Mouse (Mus musculus): ENCODE data around the gene Neurod1. TPM values are rescaled to one million over a fixed set of nuclear protein-coding genes. Genes with fewer than 3 reads are reported as not detected.

Gene Neurod1
- polyA plus RNA-seq, 1 experiment from 2014 or later = 55.8 TPM

- no peak for ATAC-seq
- Histone ChIP-seq H3K27me3 (replicated peaks; ENCODE audit: control insufficient read depth, insufficient read depth, low read length) (peaks cover 7% of the 10 kb centered on the region), H3K4me2 (ENCODE audit: low read length) (no peak overlapping the region), H3K9ac (replicated peaks; ENCODE audit: low read depth, low read length) (no peak overlapping the region), H3K9me3 (ENCODE audit: control insufficient read depth, low read length) (no peaks in the 10 kb centered on the region), H3K27ac (ENCODE audit: low read length) (no peak overlapping the region), H3K4me1 (replicated peaks; ENCODE audit: control insufficient read depth, insufficient read depth, low read length) (peaks cover 12% of the 10 kb centered on the region), H3K4me3 (replicated peaks; ENCODE audit: low read length) (no peak overlapping the region), H3K36me3 (ENCODE audit: control insufficient read depth, insufficient read depth) (no peaks in the 10 kb centered on the region)
- 43% methylated on average over 4 of the region's 4 CpGs for WGBS
Measured at GRCm38 (mm10) chr2:79449371-79449770, 7.2 kb downstream of the Neurod1 start.

GRCm38 (mm10) chr2:79447198-79447597 is 9.4 kb downstream of the Neurod1 start:
- no peak overlapping the region for H3K9ac ChIP-seq (replicated peaks; ENCODE audit: low read depth, low read length)
- H3K27me3 ChIP-seq (replicated peaks; ENCODE audit: control insufficient read depth, insufficient read depth, low read length) = peaks cover 4% of the 10 kb centered on the region
- H3K9me3 ChIP-seq (ENCODE audit: control insufficient read depth, low read length) = no peaks in the 10 kb centered on the region
- H3K4me2 ChIP-seq (ENCODE audit: low read length) = no peak overlapping the region
- 79% methylated on average over 1 of the region's 1 CpGs for WGBS
- H3K36me3 ChIP-seq (ENCODE audit: control insufficient read depth, insufficient read depth) = no peaks in the 10 kb centered on the region
- no peak for ATAC-seq
- H3K4me3 ChIP-seq (replicated peaks; ENCODE audit: low read length) = no peak overlapping the region
- H3K4me1 ChIP-seq (replicated peaks; ENCODE audit: control insufficient read depth, insufficient read depth, low read length) = 0 out of 2 replicates have a peak, but pooled peaks cover 5% of the 10 kb centered on the region
- no peak overlapping the region for H3K27ac ChIP-seq (ENCODE audit: low read length)

GRCm38 (mm10) chr2:79443861-79444620 is 12.5 kb downstream of the Neurod1 start:
- no peaks in the 10 kb centered on the region for H3K4me1 ChIP-seq (replicated peaks; ENCODE audit: control insufficient read depth, insufficient read depth, low read length)
- H3K36me3 ChIP-seq (ENCODE audit: control insufficient read depth, insufficient read depth) = no peaks in the 10 kb centered on the region
- no peak overlapping the region for H3K9ac ChIP-seq (replicated peaks; ENCODE audit: low read depth, low read length)
- ATAC-seq = no peak
- no peak overlapping the region for H3K27ac ChIP-seq (ENCODE audit: low read length)
- H3K27me3 ChIP-seq (replicated peaks; ENCODE audit: control insufficient read depth, insufficient read depth, low read length) = no peaks in the 10 kb centered on the region
- H3K4me3 ChIP-seq (replicated peaks; ENCODE audit: low read length) = no peak overlapping the region
- H3K4me2 ChIP-seq (ENCODE audit: low read length) = no peak overlapping the region
- no peaks in the 10 kb centered on the region for H3K9me3 ChIP-seq (ENCODE audit: control insufficient read depth, low read length)
- WGBS = 79% methylated on average over 3 of the region's 3 CpGs

- Histone ChIP-seq H3K36me3 (ENCODE audit: control insufficient read depth, insufficient read depth) (no peaks in the 10 kb centered on the region), H3K4me1 (replicated peaks; ENCODE audit: control insufficient read depth, insufficient read depth, low read length) (no peaks in the 10 kb centered on the region), H3K27me3 (replicated peaks; ENCODE audit: control insufficient read depth, insufficient read depth, low read length) (no peaks in the 10 kb centered on the region), H3K27ac (ENCODE audit: low read length) (no peak overlapping the region), H3K9me3 (ENCODE audit: control insufficient read depth, low read length) (no peaks in the 10 kb centered on the region), H3K4me3 (replicated peaks; ENCODE audit: low read length) (no peak overlapping the region), H3K9ac (replicated peaks; ENCODE audit: low read depth, low read length) (no peak overlapping the region), H3K4me2 (ENCODE audit: low read length) (no peak overlapping the region)
- WGBS = 92% methylated on average over 2 of the region's 2 CpGs
- ATAC-seq = no peak
Measured at GRCm38 (mm10) chr2:79443401-79443800, 13.2 kb downstream of the Neurod1 start.

DNA sequence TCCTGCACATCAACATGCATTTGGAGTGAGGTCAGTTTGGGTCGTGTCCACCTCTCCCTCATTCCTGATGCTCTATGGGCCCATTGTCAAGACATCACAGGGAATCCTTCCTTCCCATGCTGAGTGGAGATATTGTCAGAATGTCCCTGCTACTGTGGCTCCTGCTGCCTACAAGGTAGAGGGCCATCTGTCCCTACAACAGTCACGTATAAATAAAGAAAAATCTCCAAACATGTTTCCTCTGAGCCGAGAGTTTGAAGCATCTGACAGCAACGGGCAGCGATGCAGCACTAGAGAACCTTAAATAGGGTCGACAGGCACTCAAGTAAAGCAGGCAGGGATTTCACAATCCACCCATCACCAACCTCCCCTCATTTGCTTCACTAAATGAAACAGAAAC is 13.6 kb downstream of the Neurod1 start:
- Histone ChIP-seq H3K4me2 (ENCODE audit: low read length) (no peak overlapping the region), H3K27me3 (replicated peaks; ENCODE audit: control insufficient read depth, insufficient read depth, low read length) (no peaks in the 10 kb centered on the region), H3K4me3 (replicated peaks; ENCODE audit: low read length) (no peak overlapping the region), H3K36me3 (ENCODE audit: control insufficient read depth, insufficient read depth) (no peaks in the 10 kb centered on the region), H3K27ac (ENCODE audit: low read length) (no peak overlapping the region), H3K9me3 (ENCODE audit: control insufficient read depth, low read length) (no peaks in the 10 kb centered on the region), H3K9ac (replicated peaks; ENCODE audit: low read depth, low read length) (no peak overlapping the region), H3K4me1 (replicated peaks; ENCODE audit: control insufficient read depth, insufficient read depth, low read length) (no peaks in the 10 kb centered on the region)
- no peak for ATAC-seq
- WGBS = 64% methylated on average over 6 of the region's 6 CpGs

- H3K36me3 ChIP-seq (ENCODE audit: control insufficient read depth, insufficient read depth) = no peaks in the 10 kb centered on the region
- no peaks in the 10 kb centered on the region for H3K9me3 ChIP-seq (ENCODE audit: control insufficient read depth, low read length)
- H3K27ac ChIP-seq (ENCODE audit: low read length) = no peak overlapping the region
- H3K4me2 ChIP-seq (ENCODE audit: low read length) = no peak overlapping the region
- no peaks in the 10 kb centered on the region for H3K4me1 ChIP-seq (replicated peaks; ENCODE audit: control insufficient read depth, insufficient read depth, low read length)
- no peak for ATAC-seq
- H3K4me3 ChIP-seq (replicated peaks; ENCODE audit: low read length) = no peak overlapping the region
- 100% methylated on average over 2 of the region's 2 CpGs for WGBS
- H3K9ac ChIP-seq (replicated peaks; ENCODE audit: low read depth, low read length) = no peak overlapping the region
- H3K27me3 ChIP-seq (replicated peaks; ENCODE audit: control insufficient read depth, insufficient read depth, low read length) = no peaks in the 10 kb centered on the region
Measured at GRCm38 (mm10) chr2:79442227-79442626, 14.3 kb downstream of the Neurod1 start.

DNA sequence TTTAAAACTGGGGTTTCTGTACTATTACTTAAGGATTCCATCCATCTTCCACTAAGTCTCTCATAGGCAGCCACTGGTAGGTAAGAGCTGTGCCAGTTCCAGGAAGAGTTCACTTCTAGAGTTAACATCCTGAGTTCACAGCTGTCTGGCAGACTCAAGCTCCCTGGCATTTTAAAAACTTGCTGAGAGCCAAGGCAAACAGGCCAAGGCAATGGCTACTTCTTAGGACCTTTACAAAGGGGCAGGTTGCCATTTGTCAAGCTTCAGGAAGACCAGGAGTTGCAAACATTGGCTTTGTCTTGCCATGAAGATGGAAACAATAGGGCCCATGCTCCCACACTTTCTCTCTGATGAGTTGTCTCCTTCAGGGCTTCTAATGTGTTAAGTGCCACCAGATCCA is 26.5 kb downstream of the Neurod1 start:
- H3K27me3 ChIP-seq (replicated peaks; ENCODE audit: control insufficient read depth, insufficient read depth, low read length) = peaks cover 17% of the 10 kb centered on the region
- H3K9me3 ChIP-seq (ENCODE audit: control insufficient read depth, low read length) = no peaks in the 10 kb centered on the region
- peaks cover 8% of the 10 kb centered on the region for H3K4me1 ChIP-seq (replicated peaks; ENCODE audit: control insufficient read depth, insufficient read depth, low read length)
- no peak for ATAC-seq
- no peak overlapping the region for H3K9ac ChIP-seq (replicated peaks; ENCODE audit: low read depth, low read length)
- no peak overlapping the region for H3K4me3 ChIP-seq (replicated peaks; ENCODE audit: low read length)
- no peak overlapping the region for H3K4me2 ChIP-seq (ENCODE audit: low read length)
- H3K27ac ChIP-seq (ENCODE audit: low read length) = no peak overlapping the region
- no peaks in the 10 kb centered on the region for H3K36me3 ChIP-seq (ENCODE audit: control insufficient read depth, insufficient read depth)

- WGBS = 8% methylated on average over 6 of the region's 6 CpGs
- peaks cover 8% of the 10 kb centered on the region for H3K4me1 ChIP-seq (replicated peaks; ENCODE audit: control insufficient read depth, insufficient read depth, low read length)
- no peak overlapping the region for H3K4me2 ChIP-seq (ENCODE audit: low read length)
- ATAC-seq = no peak
- no peak overlapping the region for H3K9ac ChIP-seq (replicated peaks; ENCODE audit: low read depth, low read length)
- H3K27me3 ChIP-seq (replicated peaks; ENCODE audit: control insufficient read depth, insufficient read depth, low read length) = peaks cover 17% of the 10 kb centered on the region
- H3K9me3 ChIP-seq (ENCODE audit: control insufficient read depth, low read length) = no peaks in the 10 kb centered on the region
- no peak overlapping the region for H3K4me3 ChIP-seq (replicated peaks; ENCODE audit: low read length)
- H3K27ac ChIP-seq (ENCODE audit: low read length) = no peak overlapping the region
- no peaks in the 10 kb centered on the region for H3K36me3 ChIP-seq (ENCODE audit: control insufficient read depth, insufficient read depth)
Measured at GRCm38 (mm10) chr2:79429650-79430049, 26.9 kb downstream of the Neurod1 start.

DNA sequence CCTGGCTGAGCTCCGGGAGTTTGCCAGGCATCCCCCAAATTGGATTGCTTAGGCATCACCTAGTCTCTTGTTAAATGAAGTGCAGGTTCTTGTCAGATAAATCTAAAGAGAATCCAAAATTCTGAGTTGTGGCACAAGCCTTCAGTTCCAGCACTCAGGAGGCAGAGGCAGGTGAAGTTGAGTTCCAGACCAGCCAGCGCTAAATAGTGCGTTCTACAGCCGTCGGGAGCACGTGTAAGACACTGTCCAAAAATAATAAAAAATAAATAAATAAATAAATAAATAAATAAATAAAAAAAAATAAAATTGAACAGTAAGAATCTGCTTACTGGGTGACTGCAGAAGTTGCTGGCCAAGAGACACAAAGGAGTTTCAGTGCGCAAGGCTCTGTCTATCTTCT is 27.4 kb downstream of the Neurod1 start:
- Histone ChIP-seq H3K4me3 (replicated peaks; ENCODE audit: low read length) (peak overlapping the region; percentile 39), H3K36me3 (ENCODE audit: control insufficient read depth, insufficient read depth) (no peaks in the 10 kb centered on the region), H3K4me1 (replicated peaks; ENCODE audit: control insufficient read depth, insufficient read depth, low read length) (peaks cover 8% of the 10 kb centered on the region), H3K9me3 (ENCODE audit: control insufficient read depth, low read length) (no peaks in the 10 kb centered on the region), H3K27me3 (replicated peaks; ENCODE audit: control insufficient read depth, insufficient read depth, low read length) (peaks cover 17% of the 10 kb centered on the region), H3K27ac (ENCODE audit: low read length) (no peak overlapping the region), H3K9ac (replicated peaks; ENCODE audit: low read depth, low read length) (peak overlapping the region; percentile 36; the same call in 1 of the 2 replicates), H3K4me2 (ENCODE audit: low read length) (peak overlapping the region; percentile 69)
- ATAC-seq = no peak
- WGBS = 21% methylated on average over 7 of the region's 7 CpGs
